Mouse (Mus musculus) heart, adult 2 months (tissue): ENCODE results near the gene Whamm. TPM values are rescaled to one million over a fixed set of nuclear protein-coding genes. Genes with fewer than 3 reads are reported as not detected.
A peak's percentile ranks its signal among the peaks of the same experiment; 100 is the strongest.

Experiments used
- DNase-seq, 2 experiments: peaks; one replicate each; pipeline ENCODE4 v3.0.0; 2021
- H3K27ac ChIP-seq: fragments of 200-600 bp; 2 replicates; pipeline ENCODE4 v1.8.1; 2022
- H3K27me3 ChIP-seq: fragments of 200-500 bp; 2 replicates; pipeline ENCODE4 v1.6.1; 2012; ENCODE audit warnings: mild to moderate bottlenecking, low read length, inconsistent platforms, mixed read lengths; ENCODE audit not compliant: control insufficient read depth, insufficient read depth
- H3K36me3 ChIP-seq: fragments of 200-500 bp; 2 replicates; pipeline ENCODE4 v1.6.1; 2012; ENCODE audit warnings: low read length, inconsistent platforms; ENCODE audit not compliant: control insufficient read depth, insufficient read depth
- H3K4me1 ChIP-seq: fragments of 200-500 bp; 2 replicates; pipeline ENCODE4 v1.6.1; 2011; ENCODE audit warnings: low read length; ENCODE audit not compliant: control insufficient read depth, insufficient read depth
- H3K4me3 ChIP-seq: fragments of 200-600 bp; 2 replicates; pipeline ENCODE4 v1.8.1; 2022
- H3K79me2 ChIP-seq: fragments of 200-500 bp; replicated peaks from 2 replicates; pipeline ENCODE4 v1.6.1; 2012; ENCODE audit warnings: mild to moderate bottlenecking, inconsistent platforms, low read length, moderate library complexity, mixed read lengths; ENCODE audit not compliant: control insufficient read depth, insufficient read depth
- H3K9ac ChIP-seq: fragments of 200-500 bp; 2 replicates; pipeline ENCODE4 v1.6.1; 2012; ENCODE audit warnings: low read depth, mild to moderate bottlenecking, control low read depth, inconsistent platforms, low read length, mixed read lengths
- CTCF ChIP-seq: fragments of 200-600 bp; IDR thresholded peaks from 2 replicates; pipeline ENCODE4 v1.8.1; 2022; ENCODE audit warnings: antibody characterized with exemption, mild to moderate bottlenecking, moderate library complexity
- EP300 ChIP-seq: fragments of 200-500 bp; IDR thresholded peaks from 2 replicates; pipeline ENCODE4 v1.6.1; 2011; ENCODE audit warnings: low read depth, low read length, control low read depth; ENCODE audit not compliant: insufficient read depth
- POLR2A ChIP-seq: fragments of 200-500 bp; IDR thresholded peaks from 2 replicates; pipeline ENCODE4 v1.6.1; 2011; ENCODE audit warnings: mild to moderate bottlenecking, low read depth, low read length, control low read depth; ENCODE audit not compliant: insufficient read depth
- WGBS: fragments of 180-500 bp; shearing (Covaris S2); methylation state at CpG from one replicate; pipeline ENCODE4 v1.1.7; 2018; 5-methylcytosine and 5-hydroxymethylcytosine counted together
- intact Hi-C: fragments of 180-260 bp; cut with DNase I; formaldehyde crosslinking; loops from one replicate; pipeline ENCODE4 v1.15.1; 2025
- polyA plus RNA-seq: library from polyadenylated mRNA; depleted of rRNA; stranded (reverse); fragments of >200 nt; gene quantifications from 2 replicates; pipeline ENCODE4 v1.2.3, GENCODE M21; 2012
- total RNA-seq, 2 experiments: library from RNA; stranded (reverse); gene quantifications; 2 replicates each; pipeline ENCODE4 v1.2.3; 2021

The Whamm gene
- total and polyA plus RNA-seq, 3 experiments = 7.2 to 9.2 (median 7.8) TPM

DNA sequence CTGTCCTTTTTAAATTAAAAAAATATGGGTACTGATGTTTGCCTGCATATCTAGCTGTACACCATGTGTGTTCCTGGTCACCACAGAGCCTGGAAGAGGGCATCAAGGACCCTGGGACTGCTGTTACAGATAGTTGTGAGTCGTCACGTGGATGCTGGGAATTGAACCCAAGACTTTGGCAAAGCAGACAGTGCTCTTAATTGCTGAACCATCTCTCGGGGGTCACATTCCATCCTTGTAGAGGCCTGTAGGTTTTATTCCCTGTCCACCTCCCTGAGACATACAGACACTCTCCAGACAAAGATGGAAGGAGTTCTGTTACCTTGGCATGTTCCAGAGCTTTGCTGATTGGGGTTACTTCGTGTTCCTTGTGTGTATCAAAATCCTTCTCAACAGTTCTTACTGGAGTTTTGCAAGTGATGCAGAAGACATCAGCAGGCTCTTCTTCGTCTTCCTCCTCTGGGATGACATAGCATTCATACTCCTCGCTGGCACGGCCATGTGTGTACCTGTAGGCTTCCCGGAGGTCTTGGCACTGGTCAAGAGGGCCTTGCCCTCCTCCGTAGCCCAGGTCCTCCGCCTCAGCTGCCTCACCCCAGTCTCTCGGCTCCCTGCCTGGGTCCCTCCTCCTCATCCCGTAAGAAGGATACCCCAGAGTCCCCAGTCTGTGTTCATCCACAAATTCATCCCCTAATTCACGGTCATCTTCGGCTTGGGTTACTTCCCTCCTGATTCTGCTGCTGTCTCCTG, 11.7 kb upstream of the Whamm start:
- Histone ChIP-seq H3K4me3 (no peak overlapping the region), H3K36me3 (peaks cover 4% of the 10 kb centered on the region; the same call in 1 of the 2 replicates), H3K27me3 (no peaks in the 10 kb centered on the region), H3K79me2 (no peaks in the 10 kb centered on the region), H3K4me1 (peaks cover 2% of the 10 kb centered on the region; the same call in 1 of the 2 replicates), H3K9ac (no peak overlapping the region), H3K27ac (no peak overlapping the region)
- peak in 1 of 2 experiments; percentile 11 for DNase-seq
- intact Hi-C loops = no loop called here
- TF ChIP-seq CTCF (no peak), POLR2A (no peak), EP300 (no peak)
- WGBS = 61% methylated on average over 14 of the region's 14 CpGs

DNA sequence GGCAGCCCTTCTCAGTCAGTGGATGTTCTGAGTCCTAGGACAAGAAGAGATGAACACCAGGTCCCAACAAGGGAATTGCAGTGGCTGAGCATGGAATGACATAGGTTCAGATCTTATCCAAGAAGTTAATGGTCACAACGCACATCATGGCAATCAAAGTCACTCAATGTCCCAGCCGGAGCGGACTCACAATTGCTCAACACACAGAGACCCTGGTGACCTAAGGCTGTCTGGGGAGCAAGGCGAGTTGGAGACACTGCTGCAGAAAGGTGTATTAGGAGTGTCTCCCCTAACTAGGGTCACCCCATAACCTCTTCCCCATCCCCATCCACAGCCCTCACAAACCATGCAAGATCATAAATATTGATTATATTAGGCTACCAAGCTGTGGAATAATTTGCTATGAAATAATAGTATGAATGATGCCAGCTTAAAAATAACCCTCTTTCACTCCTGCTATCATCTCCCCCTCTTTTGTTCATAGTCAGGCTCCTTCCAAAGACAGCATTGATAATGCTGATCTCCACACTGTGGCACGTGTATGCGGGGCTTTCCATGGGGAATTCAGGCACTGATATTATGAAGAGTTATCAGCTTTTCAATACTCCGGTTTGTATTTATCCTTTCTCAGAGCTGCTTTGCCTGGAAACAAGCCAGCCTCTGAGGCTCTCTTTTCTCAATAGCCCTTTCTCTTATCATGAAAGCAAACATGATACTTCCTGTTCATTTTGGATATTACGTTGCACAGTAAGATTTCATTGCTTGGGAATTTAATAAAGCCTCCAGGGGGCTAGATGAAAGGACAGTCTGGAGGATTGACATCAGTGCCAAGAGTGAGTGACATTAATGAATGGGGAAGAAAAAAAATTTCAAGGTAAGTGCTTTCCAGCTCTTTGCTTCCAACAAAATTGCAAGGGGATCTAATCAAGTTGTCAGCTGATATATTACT, 10.7 kb upstream of the Whamm start:
- H3K4me3 ChIP-seq = no peak overlapping the region
- H3K36me3 ChIP-seq = peaks cover 4% of the 10 kb centered on the region; the same call in 1 of the 2 replicates
- H3K4me1 ChIP-seq = peaks cover 2% of the 10 kb centered on the region; the same call in 1 of the 2 replicates
- peak in 1 of 2 experiments; percentile 2 for DNase-seq
- H3K79me2 ChIP-seq = no peaks in the 10 kb centered on the region
- H3K9ac ChIP-seq = no peak overlapping the region
- no peak overlapping the region for H3K27ac ChIP-seq
- 26% methylated on average over 8 of the region's 8 CpGs for WGBS
- no peak for TF ChIP-seq CTCF
- no peak for TF ChIP-seq EP300
- no peak for TF ChIP-seq POLR2A
- no peaks in the 10 kb centered on the region for H3K27me3 ChIP-seq
- intact Hi-C loops = no loop called here

DNA sequence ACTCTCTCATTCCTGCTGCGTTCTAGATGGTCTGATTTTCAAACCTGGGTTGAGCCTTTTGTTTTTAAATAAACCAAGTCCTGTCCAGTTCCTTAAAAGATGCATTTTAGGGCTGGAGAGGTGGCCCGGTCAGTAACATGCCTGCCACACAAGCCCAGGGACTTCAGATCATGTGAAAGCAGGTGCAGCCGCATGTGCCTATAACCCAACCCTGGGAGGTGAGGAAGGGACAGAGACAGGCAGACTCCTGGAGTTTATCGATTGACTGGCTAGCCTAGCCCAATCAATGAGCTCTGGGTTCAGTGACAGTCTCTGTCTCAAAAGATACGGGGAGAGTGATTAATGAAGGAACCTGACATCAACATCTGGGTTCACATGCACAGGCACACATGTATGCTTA, 9.9 kb upstream of the Whamm start:
- 55% methylated on average over 5 of the region's 5 CpGs for WGBS
- intact Hi-C loops = no loop called here
- peaks cover 2% of the 10 kb centered on the region; the same call in 1 of the 2 replicates for H3K4me1 ChIP-seq
- peak in 1 of 2 experiments; percentile 12 for DNase-seq
- H3K27ac ChIP-seq = no peak overlapping the region
- peaks cover 4% of the 10 kb centered on the region; the same call in 1 of the 2 replicates for H3K36me3 ChIP-seq
- H3K9ac ChIP-seq = no peak overlapping the region
- H3K4me3 ChIP-seq = no peak overlapping the region
- no peaks in the 10 kb centered on the region for H3K27me3 ChIP-seq
- TF ChIP-seq CTCF (no peak), POLR2A (no peak), EP300 (no peak)
- H3K79me2 ChIP-seq = no peaks in the 10 kb centered on the region

DNA sequence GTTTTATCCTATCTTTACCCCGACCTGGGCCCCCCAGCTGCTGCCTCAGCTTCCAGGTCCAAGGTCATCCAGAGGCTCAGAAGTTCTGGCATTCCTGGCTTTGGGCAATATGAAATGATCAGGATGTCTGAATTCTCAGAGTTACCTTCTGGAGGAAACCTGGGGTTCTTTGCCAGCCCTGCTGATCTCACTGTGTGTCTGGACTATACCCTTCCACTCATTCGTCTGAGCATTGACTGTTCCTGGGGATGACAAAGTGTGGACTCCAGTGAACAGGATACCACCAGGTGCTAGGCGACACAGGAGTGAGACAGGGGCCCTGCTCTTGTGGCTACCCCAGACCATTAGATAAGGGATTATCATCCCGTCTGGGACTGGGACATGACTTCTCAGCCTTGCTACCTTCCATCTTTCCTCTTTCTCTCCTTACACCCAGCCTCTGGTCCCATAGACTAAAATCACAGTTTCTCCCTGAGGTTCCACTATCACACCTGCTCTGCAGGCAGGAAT, 7.5 kb upstream of the Whamm start:
- WGBS = 56% methylated on average over 4 of the region's 4 CpGs
- no peak overlapping the region for H3K27ac ChIP-seq
- H3K4me3 ChIP-seq = no peak overlapping the region
- intact Hi-C loops = no loop called here
- H3K36me3 ChIP-seq = no peaks in the 10 kb centered on the region; the same call in 1 of the 2 replicates
- DNase-seq = peak in 1 of 2 experiments; percentile 16
- no peaks in the 10 kb centered on the region for H3K79me2 ChIP-seq
- no peaks in the 10 kb centered on the region for H3K27me3 ChIP-seq
- no peak for TF ChIP-seq CTCF
- no peak for TF ChIP-seq POLR2A
- TF ChIP-seq EP300 = no peak
- H3K4me1 ChIP-seq = peaks cover 2% of the 10 kb centered on the region; the same call in 1 of the 2 replicates
- no peak overlapping the region for H3K9ac ChIP-seq

DNA sequence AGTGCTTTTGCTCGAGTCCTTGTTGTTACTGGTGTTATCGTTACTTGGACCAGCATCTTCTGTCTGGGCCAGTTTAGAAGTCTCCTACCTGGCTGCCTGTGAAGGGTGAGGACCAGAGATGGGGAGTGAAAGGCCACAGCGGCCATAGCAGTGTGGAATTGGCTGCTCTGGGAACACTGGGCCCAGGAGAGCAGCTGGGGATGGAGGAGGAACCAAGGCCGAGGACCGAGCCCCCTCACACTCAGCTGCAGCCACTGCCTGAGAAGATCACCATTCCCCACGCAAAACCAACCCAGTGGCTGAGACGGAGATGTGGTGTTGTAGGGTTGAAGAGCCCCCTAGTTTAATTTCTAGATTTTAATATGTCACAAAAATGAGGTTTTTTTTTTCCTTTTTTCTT, 6.3 kb upstream of the Whamm start:
- Histone ChIP-seq H3K9ac (peak overlapping the region; percentile 54), H3K4me1 (peaks cover 2% of the 10 kb centered on the region; the same call in 1 of the 2 replicates)
- DNase-seq = peak in 1 of 2 experiments; percentile 18

More for the DNA sequence above, 6.3 kb upstream of the Whamm start:
- Histone ChIP-seq H3K27me3 (no peaks in the 10 kb centered on the region), H3K79me2 (no peaks in the 10 kb centered on the region), H3K4me3 (peak overlapping the region; percentile 20), H3K36me3 (no peaks in the 10 kb centered on the region; the same call in 1 of the 2 replicates), H3K27ac (peak overlapping the region; percentile 91)
- intact Hi-C loops = no loop called here
- TF ChIP-seq POLR2A = no peak
- no peak for TF ChIP-seq CTCF
- TF ChIP-seq EP300 = no peak
- WGBS = 65% methylated on average over 7 of the region's 7 CpGs
